Mouse (Mus musculus) forebrain, postnatal 0 days (tissue): Measurements from ENCODE around the gene Lhx4. TPM values are rescaled to one million over a fixed set of nuclear protein-coding genes. Genes with fewer than 3 reads are reported as not detected.

Experiments
- ATAC-seq: fragments of 200-750 bp; cut with Nextera tagmentation; 2 replicates; pipeline ENCODE4 v1.8.0; 2017; ENCODE audit warnings: mild to moderate bottlenecking, moderate library complexity
- DNase-seq: peaks from one replicate; pipeline ENCODE4 v3.0.0-alpha.2; 2015
- H3K27ac ChIP-seq: fragments of 300-500 bp; sonication (generic); 2 replicates; pipeline ENCODE4 v1.5.1; 2014; ENCODE audit warnings: low read depth, mild to moderate bottlenecking, antibody characterized with exemption, low read length, moderate library complexity, mixed read lengths
- H3K27me3 ChIP-seq: fragments of 300-500 bp; sonication (generic); 2 replicates; pipeline ENCODE4 v1.6.1; 2014; ENCODE audit warnings: mild to moderate bottlenecking, low read length, mixed read lengths; ENCODE audit not compliant: insufficient read depth
- H3K36me3 ChIP-seq: fragments of 300-500 bp; sonication (generic); 2 replicates; pipeline ENCODE4 v1.6.1; 2014; ENCODE audit warnings: mild to moderate bottlenecking, moderate library complexity; ENCODE audit not compliant: insufficient read depth
- H3K4me1 ChIP-seq: fragments of 300-500 bp; sonication (generic); 2 replicates; pipeline ENCODE4 v1.6.1; 2014; ENCODE audit warnings: antibody characterized with exemption; ENCODE audit not compliant: insufficient read depth
- H3K4me2 ChIP-seq: fragments of 300-500 bp; sonication (generic); 2 replicates; pipeline ENCODE4 v1.6.1; 2014; ENCODE audit warnings: low read depth, mild to moderate bottlenecking, moderate library complexity
- H3K4me3 ChIP-seq: fragments of 300-500 bp; sonication (generic); 2 replicates; pipeline ENCODE4 v1.5.1; 2014; ENCODE audit warnings: low read depth, low read length, mixed read lengths
- H3K9ac ChIP-seq: fragments of 300-500 bp; sonication (generic); 2 replicates; pipeline ENCODE4 v1.6.1; 2014; ENCODE audit warnings: mild to moderate bottlenecking
- H3K9me3 ChIP-seq: fragments of 300-500 bp; sonication (generic); 2 replicates; pipeline ENCODE4 v1.6.1; 2016; ENCODE audit warnings: low read length
- CTCF ChIP-seq: sonication (generic); IDR thresholded peaks from 2 replicates; pipeline ENCODE4 v1.5.1; 2016; ENCODE audit warnings: antibody characterized with exemption, control low read depth, low read depth
- WGBS: fragments of 180-500 bp; shearing (Covaris S2); extraction: QIAGEN DNeasy Blood & Tissue Kit; methylation state at CpG from one replicate; pipeline ENCODE4 v1.1.7; 2014; 5-methylcytosine and 5-hydroxymethylcytosine counted together
- polyA plus RNA-seq: library from polyadenylated mRNA; unstranded; fragments of >200 nt; fragmentation: Nextera tagmentation; extraction: Ambion mirVana; gene quantifications from 2 replicates; pipeline ENCODE4 v1.2.1, GENCODE M21; 2015
- total RNA-seq: library from RNA; depleted of rRNA; stranded (reverse); fragments of >200 nt; gene quantifications from 2 replicates; pipeline ENCODE4 v1.2.3, GENCODE M21; 2014

The Lhx4 gene
- total and polyA plus RNA-seq, 2 experiments from 2014 or later: 0.11 TPM; not detected in 1

GRCm38 (mm10) chr1:155758711-155759110 lies 7.2 kb upstream of the Lhx4 start:
- ATAC-seq (no peak), DNase-seq (no peak)
- Histone ChIP-seq H3K4me1 (no peaks in the 10 kb centered on the region), H3K36me3 (no peaks in the 10 kb centered on the region), H3K27ac (no peak overlapping the region), H3K4me3 (no peak overlapping the region), H3K27me3 (no peaks in the 10 kb centered on the region), H3K9ac (no peak overlapping the region), H3K9me3 (no peaks in the 10 kb centered on the region), H3K4me2 (no peak overlapping the region)
- 91% methylated on average over 4 of the region's 4 CpGs for WGBS
- no peak for TF ChIP-seq CTCF

- WGBS: 62% methylated on average over 7 of the region's 7 CpGs
- Histone ChIP-seq H3K9ac (no peak overlapping the region), H3K4me3 (no peak overlapping the region), H3K27me3 (peaks cover 5% of the 10 kb centered on the region; the same call in 1 of the 2 replicates), H3K4me2 (no peak overlapping the region), H3K27ac (no peak overlapping the region), H3K4me1 (no peaks in the 10 kb centered on the region), H3K36me3 (no peaks in the 10 kb centered on the region), H3K9me3 (no peaks in the 10 kb centered on the region)
- TF ChIP-seq CTCF: no peak
- ATAC-seq: no peak
- DNase-seq: no peak
These were observed 6.1 kb upstream of the Lhx4 start for GRCm38 (mm10) chr1:155757621-155758020.

GRCm38 (mm10) chr1:155753411-155753810 lies 1.9 kb upstream of the Lhx4 start:
- TF ChIP-seq CTCF: no peak
- WGBS: 71% methylated on average over 9 of the region's 9 CpGs
- no peak overlapping the region for H3K27ac ChIP-seq
- H3K4me2 ChIP-seq: no peak overlapping the region
- ATAC-seq (no peak), DNase-seq (no peak)
- no peaks in the 10 kb centered on the region for H3K36me3 ChIP-seq
- peaks cover 32% of the 10 kb centered on the region for H3K27me3 ChIP-seq
- no peak overlapping the region for H3K4me3 ChIP-seq
- no peaks in the 10 kb centered on the region for H3K4me1 ChIP-seq
- H3K9ac ChIP-seq: no peak overlapping the region
- no peaks in the 10 kb centered on the region for H3K9me3 ChIP-seq

- Histone ChIP-seq H3K9ac (no peak overlapping the region), H3K27me3 (peaks cover 58% of the 10 kb centered on the region), H3K36me3 (no peaks in the 10 kb centered on the region), H3K4me1 (no peaks in the 10 kb centered on the region), H3K9me3 (no peaks in the 10 kb centered on the region), H3K27ac (no peak overlapping the region), H3K4me3 (no peak overlapping the region), H3K4me2 (no peak overlapping the region)
- DNase-seq: no peak
- 9% methylated on average over 11 of the region's 11 CpGs for WGBS
- no peak for TF ChIP-seq CTCF
- no peak for ATAC-seq
These were observed 836 bp downstream of the Lhx4 start for GRCm38 (mm10) chr1:155750517-155751178.

- Histone ChIP-seq H3K4me1 (0 out of 2 replicates have a peak, but pooled peaks cover 2% of the 10 kb centered on the region), H3K9me3 (no peaks in the 10 kb centered on the region), H3K27ac (no peak overlapping the region), H3K27me3 (peaks cover 61% of the 10 kb centered on the region), H3K36me3 (no peaks in the 10 kb centered on the region), H3K9ac (no peak overlapping the region), H3K4me2 (no peak overlapping the region), H3K4me3 (no peak overlapping the region)
- 80% methylated on average over 5 of the region's 5 CpGs for WGBS
- no peak for DNase-seq
- TF ChIP-seq CTCF: no peak
- ATAC-seq: no peak
These were observed 3.6 kb downstream of the Lhx4 start for GRCm38 (mm10) chr1:155747911-155748310.

GRCm38 (mm10) chr1:155747011-155747410 lies 4.5 kb downstream of the Lhx4 start:
- no peaks in the 10 kb centered on the region for H3K36me3 ChIP-seq
- no peak overlapping the region for H3K4me2 ChIP-seq
- no peak for TF ChIP-seq CTCF
- H3K9me3 ChIP-seq: no peaks in the 10 kb centered on the region
- no peak overlapping the region for H3K27ac ChIP-seq
- no peak overlapping the region for H3K9ac ChIP-seq
- DNase-seq: no peak
- WGBS: 15% methylated on average over 8 of the region's 8 CpGs
- H3K27me3 ChIP-seq: peaks cover 65% of the 10 kb centered on the region
- H3K4me3 ChIP-seq: no peak overlapping the region
- no peak for ATAC-seq
- H3K4me1 ChIP-seq: 0 out of 2 replicates have a peak, but pooled peaks cover 4% of the 10 kb centered on the region

GRCm38 (mm10) chr1:155742411-155743363 lies 8.8 kb downstream of the Lhx4 start:
- Histone ChIP-seq H3K4me1 (0 out of 2 replicates have a peak, but pooled peaks cover 4% of the 10 kb centered on the region), H3K4me3 (peak overlapping the region; percentile 44), H3K36me3 (no peaks in the 10 kb centered on the region), H3K27me3 (peaks cover 57% of the 10 kb centered on the region), H3K4me2 (peak overlapping the region; percentile 93), H3K27ac (no peak overlapping the region), H3K9me3 (no peaks in the 10 kb centered on the region), H3K9ac (peak overlapping the region; percentile 31; the same call in 1 of the 2 replicates)
- no peak for TF ChIP-seq CTCF
- 2% methylated on average over 81 of the region's 81 CpGs for WGBS
- ATAC-seq (peak; percentile 37), DNase-seq (no peak)
